Mouse (Mus musculus) ovary, adult 18-20 months (tissue): ENCODE measurements around the gene Mamstr.
A peak's percentile ranks its signal among the peaks of the same experiment; 100 is the strongest.

Experiments
- DNase-seq: peaks from one replicate; pipeline ENCODE4 v3.0.0; 2022; ENCODE audit warnings: low spot score, mixed read lengths

Gene Mamstr

GRCm38 (mm10) chr7:45628364-45629294, 11.1 kb upstream of the Mamstr start:
- DNase-seq = peak; percentile 76

- no peak for DNase-seq
These were observed 9.5 kb upstream of the Mamstr start for GRCm38 (mm10) chr7:45630064-45630907.

- DNase-seq = no peak
These were observed 7.3 kb upstream of the Mamstr start for GRCm38 (mm10) chr7:45632499-45632898.

- DNase-seq = no peak
These were observed 4.7 kb upstream of the Mamstr start for GRCm38 (mm10) chr7:45634946-45635681.

- DNase-seq = no peak
These were observed 3.8 kb upstream of the Mamstr start for GRCm38 (mm10) chr7:45635711-45636688.

- no peak for DNase-seq
These were observed 2.1 kb upstream of the Mamstr start for GRCm38 (mm10) chr7:45637710-45638109.

- peak; percentile 93 for DNase-seq
These were observed 965 bp upstream of the Mamstr start for GRCm38 (mm10) chr7:45638623-45639401.

GRCm38 (mm10) chr7:45640191-45640957, 597 bp downstream of the Mamstr start:
- DNase-seq = no peak

- DNase-seq = no peak
These were observed 1.7 kb downstream of the Mamstr start for GRCm38 (mm10) chr7:45641391-45642040.

- no peak for DNase-seq
These were observed 2.3 kb downstream of the Mamstr start for GRCm38 (mm10) chr7:45642083-45642482.

- no peak for DNase-seq
These were observed 2.9 kb downstream of the Mamstr start for GRCm38 (mm10) chr7:45642503-45643255.

GRCm38 (mm10) chr7:45643441-45644178, 3.8 kb downstream of the Mamstr start:
- DNase-seq = peak; percentile 91

- DNase-seq = no peak
These were observed 4.4 kb downstream of the Mamstr start for GRCm38 (mm10) chr7:45644183-45644582.

GRCm38 (mm10) chr7:45644872-45645590, 5.3 kb downstream of the Mamstr start:
- no peak for DNase-seq

- DNase-seq = no peak
These were observed 5.8 kb downstream of the Mamstr start for GRCm38 (mm10) chr7:45645591-45645971.

GRCm38 (mm10) chr7:45646671-45647070, 6.9 kb downstream of the Mamstr start:
- DNase-seq = no peak

- no peak for DNase-seq
These were observed 9.6 kb downstream of the Mamstr start for GRCm38 (mm10) chr7:45649351-45649750.
